Mouse (Mus musculus): ENCODE measurements at regions not wholly inside any gene's neighbourhood (a gene's known extent, or its start where the extent isn't known, plus 50 kb on each side); places are given as distances from the start of the nearest gene placed in this dataset.

- DNase-seq (ENCODE audit: low spot score in 2 of 2): no peak
- intact Hi-C loops (cut with DNase I): no loop called here
Measured at GRCm38 (mm10) chr6:58752496-58752895, 78.8 kb upstream of the Herc3 start.

GRCm38 (mm10) chr6:58756309-58757015 lies 74.8 kb upstream of the Herc3 start:
- no peak for DNase-seq (ENCODE audit: low spot score in 2 of 2)
- intact Hi-C loops (cut with DNase I): no loop called here

GRCm38 (mm10) chr6:58757339-58757738 lies 73.9 kb upstream of the Herc3 start:
- no peak for DNase-seq (ENCODE audit: low spot score in 2 of 2)
- intact Hi-C loops (cut with DNase I): no loop called here

- DNase-seq (ENCODE audit: low spot score in 2 of 2): peak; percentile 58 to 67
- intact Hi-C loops (cut with DNase I): loop anchor here (5.0 kb wide), 2 partner anchors 223 to 407 kb away; no protein-coding TSS in a partner anchor
Measured at GRCm38 (mm10) chr6:58770654-58771218, 60.5 kb upstream of the Herc3 start.

- intact Hi-C loops (cut with DNase I): loop anchor here (2.0 to 5.0 kb wide), 3 partner anchors 167 to 405 kb away; no protein-coding TSS in a partner anchor
- peak; percentile 62 to 63 for DNase-seq (ENCODE audit: low spot score in 2 of 2)
Measured at GRCm38 (mm10) chr6:58772014-58772413, 59.3 kb upstream of the Herc3 start.
